Mouse (Mus musculus) cerebellum, adult 9-10 months (tissue): Measurements from ENCODE around the gene Rps23.
"Not testable (repeated sequence)": the region's sequence is repeated elsewhere in the genome, so short reads cannot be mapped to it uniquely, and the experiment has no call there.

Experiments
- DNase-seq: peaks from one replicate; pipeline ENCODE4 v3.0.0; 2022

Gene Rps23

DNA sequence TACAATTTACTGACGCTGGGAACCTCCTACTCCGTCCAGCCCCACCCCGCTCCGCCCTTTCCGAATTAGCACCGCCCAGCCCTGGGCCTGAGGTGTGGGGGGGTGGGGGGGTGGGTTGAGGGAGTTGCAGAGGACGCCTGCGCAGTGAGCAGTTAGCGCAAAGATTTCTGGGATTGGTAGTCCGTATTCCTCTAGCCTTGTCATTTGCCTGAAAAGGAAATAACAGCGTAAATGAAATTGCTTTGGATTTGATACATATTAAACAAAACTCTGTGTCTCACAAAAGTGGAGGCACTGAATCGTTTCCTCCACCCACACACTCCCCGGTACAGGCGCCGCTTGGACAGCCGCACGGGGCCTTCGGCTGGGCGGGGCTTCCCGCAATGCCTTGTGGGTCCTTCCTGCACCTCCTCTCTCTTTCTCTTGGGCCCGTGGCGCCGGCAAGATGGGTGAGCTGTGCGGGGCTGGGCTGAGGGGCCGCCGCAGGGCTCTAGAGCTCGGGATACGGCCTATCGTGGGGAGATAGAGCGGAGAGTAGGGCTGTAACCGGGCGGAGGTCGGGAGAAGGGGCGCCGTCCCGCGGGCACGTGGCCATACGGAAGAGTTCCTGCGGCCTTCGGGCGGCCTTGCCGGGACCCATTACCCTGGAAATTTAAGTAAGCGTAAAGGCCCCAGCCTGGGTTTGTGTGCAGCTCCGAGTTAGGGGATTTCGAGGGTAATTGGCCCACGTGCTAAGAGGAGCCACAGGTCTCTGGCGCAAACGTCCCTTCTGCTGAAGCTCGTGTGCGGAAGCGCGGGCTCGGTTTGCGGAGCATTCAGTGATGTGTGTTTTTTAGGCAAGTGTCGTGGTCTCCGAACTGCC is at the start of gene Rps23:
Rps23 (plus strand) TSS at position 208 of the 862 bp plus-strand sequence.
- DNase-seq = peak; percentile 92

DNA sequence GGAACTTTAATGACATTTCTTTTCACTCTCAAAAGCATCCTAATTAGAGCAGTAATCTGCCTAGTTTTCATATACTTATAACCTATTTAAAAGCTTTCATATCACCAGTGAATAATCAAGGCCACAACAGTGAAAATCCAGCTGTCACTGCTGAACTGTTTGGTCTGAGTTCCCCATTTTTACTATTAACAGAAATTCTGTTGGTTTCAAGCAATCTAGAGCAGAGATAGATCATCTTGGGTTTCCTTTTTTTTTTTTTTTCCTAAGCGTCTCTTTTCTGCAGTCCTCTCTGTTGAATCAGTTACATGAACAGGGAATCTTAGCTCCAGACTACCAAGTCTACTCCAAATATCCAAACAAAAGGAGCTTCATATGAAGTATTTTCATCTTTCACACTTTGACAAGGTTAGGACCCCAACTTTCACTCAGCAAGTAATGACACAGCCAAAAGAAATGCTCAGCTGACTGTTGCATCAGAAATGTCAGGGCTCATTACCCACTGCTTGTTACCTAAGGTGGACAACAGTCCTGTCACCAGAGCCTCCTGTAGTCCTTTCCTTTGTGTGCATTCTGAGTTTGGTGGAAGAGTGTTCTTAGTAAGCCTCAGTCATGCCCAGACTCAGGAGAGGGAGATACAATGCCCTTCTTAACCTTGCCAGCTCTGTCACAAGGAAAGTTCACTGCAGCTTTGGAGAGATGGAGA is 40.9 kb upstream of the Rps23 start:
- DNase-seq = no peak

DNA sequence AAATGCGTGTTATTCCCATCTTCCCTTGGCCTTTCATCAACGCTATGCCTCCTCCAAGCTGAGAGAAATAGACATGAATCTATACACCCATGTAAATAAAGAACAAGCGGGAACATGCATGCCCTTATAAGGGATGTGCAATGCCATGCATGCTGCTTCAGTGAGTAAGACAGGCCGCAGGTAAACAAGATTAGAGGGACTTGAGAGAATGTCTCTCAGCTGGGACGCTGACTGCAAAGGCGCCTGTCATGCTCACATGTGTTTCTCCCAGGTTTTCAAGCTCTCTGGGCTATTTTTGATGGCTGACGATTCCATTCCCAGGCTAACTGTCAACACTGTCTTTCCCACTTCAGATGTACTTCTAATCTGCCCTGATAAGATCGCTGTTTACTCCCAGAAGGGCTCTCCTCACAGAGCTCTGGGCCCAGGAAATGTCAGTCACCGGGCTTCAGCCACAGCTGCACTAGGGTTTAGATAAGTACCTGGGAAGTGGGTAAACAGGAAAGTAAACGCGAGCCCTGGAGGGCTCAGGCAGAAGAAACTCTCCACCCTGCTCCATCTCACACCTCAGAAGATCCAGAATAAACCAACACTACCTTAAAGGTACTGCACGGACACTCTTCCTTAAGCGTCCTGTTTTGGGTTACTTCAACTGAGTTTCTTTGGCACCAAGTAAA is 36.8 kb upstream of the Rps23 start:
- DNase-seq = no peak

DNA sequence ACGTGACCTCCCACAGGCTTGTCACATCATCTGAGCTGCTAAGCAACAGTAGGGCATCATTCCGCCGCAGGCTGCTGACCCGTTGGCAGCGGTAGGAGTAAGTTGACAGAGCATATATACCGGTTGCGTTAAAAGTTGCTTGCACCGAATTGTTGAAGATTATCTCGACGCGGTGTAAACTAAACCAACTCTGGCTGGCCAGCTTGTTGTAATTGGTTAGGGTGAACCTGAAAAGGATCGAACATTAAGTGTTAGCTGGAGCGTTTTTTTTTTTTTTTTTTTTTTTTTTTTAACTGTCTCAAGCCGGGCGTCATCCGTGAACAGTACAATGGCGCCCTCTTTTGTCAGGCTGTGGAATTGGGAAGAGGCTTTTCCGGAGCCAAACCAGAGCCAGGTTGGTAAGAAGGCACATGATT is 36.2 kb upstream of the Rps23 start:
- peak; percentile 53 for DNase-seq

DNA sequence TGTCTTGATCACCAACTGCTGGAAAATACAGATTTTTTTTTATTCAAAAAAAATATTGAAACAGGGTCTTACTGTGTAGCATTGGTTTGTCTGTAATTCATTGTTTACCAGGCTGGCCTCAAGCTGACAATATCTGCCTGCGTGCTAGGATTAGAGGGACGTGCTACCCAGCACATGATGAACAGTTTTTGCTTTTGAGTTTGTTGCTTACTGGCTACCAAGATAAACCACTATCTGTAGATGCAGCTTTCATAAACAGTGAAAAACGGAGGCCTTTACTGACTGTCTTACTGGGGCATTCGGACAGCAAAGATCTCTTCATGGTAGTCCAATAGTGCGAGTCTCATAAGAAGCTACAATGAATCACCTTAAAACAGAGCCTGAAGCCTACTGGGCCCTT is 32.6 kb upstream of the Rps23 start:
- no peak for DNase-seq

DNA sequence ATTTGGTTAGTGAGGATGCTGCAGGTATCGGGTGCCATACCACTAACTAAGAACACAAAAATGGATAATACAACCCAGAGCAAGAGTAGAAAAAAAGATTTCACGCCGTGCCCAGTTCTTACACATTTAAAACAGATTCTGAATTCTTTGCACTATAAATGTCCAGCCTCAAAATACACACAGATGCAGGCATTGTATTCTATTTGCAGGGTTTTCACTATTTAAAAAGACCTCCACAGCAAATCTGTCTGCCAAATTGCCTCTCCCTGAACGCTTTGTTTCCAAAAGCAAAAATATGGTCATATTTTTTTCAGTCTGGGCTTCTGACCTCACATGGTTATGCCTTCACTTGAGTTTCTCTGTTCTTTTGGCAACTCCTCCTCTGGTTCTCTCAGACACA is 27.9 kb upstream of the Rps23 start:
- no peak for DNase-seq

DNA sequence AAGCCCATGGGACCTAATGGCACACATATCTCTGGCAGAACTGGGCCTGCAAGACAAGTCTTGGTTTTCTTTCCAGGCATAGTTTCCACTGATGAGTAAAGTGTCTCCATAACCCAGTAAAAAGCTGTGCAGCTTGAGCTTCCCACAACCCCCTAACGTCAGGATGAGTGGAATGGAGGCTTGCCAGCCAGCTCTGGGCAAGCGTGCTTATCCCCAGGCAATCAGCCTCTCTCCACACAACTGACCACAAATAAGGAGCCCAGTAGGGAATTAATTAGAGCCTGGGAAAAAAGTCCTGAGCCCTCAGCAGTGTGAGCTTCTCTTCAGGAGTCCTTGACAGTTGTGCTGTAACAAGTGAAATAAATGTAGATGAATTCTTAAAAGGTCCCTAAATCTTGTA is 26.7 kb upstream of the Rps23 start:
- peak; percentile 11 for DNase-seq

DNA sequence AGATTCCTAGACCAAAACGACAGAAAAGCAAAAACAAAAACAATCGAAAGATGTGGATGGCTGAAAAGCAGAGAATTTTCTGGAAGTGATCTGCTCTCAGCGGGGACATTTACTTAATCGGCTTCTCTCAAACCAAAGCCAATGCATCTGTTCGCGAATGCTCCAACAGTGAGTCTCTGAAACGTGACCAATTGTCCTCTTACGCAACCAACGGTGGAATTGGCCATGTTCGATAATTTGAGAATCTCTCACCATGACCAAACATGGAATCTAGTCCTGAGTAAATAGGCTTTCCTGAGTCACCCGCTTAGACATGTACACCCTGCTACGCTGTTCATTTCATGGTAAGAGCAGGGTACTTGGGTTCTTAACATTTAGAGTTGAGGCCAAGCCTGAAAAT is 25.9 kb upstream of the Rps23 start:
- DNase-seq = no peak

DNA sequence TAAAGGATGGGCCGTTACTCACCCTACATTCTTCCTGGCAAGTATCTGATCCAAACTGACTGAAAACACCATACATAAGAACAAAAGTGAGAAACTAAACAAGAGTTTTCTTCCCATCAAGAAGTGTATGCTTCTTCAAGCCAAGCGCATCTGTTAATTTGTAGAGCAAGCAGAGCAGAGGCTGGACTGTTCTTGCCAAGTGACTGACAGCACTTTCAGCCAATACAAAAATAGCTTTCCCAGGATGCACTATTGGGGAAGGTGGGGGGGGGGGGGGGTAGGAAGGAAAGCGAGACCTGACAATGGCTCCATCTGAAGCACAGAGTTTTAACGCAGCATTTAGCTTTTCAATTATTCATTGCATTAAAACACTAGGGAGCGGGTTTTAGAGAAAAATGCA is 17.6 kb upstream of the Rps23 start, which contains the start of gene Atp6ap1l:
Atp6ap1l (minus strand) TSS at position 180 of the 400 bp plus-strand sequence.
- DNase-seq = no peak

DNA sequence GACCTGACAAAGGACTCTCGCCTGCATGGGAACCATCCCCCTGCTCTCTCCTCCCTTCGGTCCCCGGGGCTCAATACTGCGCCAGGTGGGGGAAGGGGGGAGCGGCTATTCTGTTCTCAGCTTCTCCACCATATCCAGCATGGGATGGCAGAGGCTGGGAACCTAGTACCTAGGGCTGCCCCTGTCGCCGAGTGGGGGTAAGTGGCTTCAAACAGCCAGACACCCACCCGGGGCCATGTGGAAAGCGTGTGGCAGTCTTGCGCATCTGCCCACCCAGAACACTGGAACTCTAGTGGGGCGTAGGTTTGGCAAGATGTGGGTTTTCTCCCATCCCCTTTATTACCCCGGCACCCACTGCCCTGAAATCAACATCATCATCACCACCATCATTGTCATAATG is 15.4 kb upstream of the Rps23 start:
- DNase-seq = no peak

DNA sequence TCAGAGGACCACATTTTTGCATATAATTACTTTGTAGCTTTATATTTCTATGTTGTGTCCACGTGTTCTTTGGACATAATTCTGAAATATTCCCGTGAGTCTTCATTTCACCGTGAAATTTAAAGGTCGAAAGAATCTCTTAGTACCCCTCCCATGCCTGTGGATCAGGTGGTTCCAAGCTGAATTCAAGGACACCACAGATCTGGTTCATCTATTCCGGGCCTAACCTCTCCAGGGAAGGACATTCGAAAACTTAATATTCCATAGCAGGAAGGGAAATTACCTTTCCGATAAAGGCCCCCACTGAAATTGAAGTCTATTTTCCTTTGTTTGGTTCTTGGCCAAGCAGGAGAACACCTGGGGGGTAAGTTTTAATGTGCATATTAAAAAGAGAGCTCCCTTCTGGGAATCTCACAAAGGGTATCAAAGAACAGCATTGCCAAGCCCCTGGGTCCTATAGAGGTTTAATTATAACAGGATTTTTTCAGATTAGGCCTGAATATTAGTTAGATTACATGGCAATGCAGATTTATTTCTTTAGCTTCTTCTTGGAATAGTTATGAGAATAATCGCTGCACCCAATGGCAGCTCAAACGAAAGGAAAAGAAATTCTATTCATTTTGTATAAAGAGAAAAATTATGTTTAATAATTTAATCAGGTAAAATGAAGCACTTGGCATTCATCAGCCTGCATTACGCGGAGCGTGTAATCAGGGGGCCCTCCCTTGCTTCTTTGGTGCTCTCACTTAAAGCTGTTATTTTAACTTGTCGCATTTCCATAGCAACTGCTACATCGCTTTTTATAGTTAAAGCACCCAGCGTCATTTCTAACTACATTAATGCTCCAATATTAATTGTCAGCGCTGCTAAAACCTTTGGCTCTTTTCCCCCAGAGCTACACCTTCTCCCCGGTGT is 9.7 kb upstream of the Rps23 start:
- DNase-seq = no peak

DNA sequence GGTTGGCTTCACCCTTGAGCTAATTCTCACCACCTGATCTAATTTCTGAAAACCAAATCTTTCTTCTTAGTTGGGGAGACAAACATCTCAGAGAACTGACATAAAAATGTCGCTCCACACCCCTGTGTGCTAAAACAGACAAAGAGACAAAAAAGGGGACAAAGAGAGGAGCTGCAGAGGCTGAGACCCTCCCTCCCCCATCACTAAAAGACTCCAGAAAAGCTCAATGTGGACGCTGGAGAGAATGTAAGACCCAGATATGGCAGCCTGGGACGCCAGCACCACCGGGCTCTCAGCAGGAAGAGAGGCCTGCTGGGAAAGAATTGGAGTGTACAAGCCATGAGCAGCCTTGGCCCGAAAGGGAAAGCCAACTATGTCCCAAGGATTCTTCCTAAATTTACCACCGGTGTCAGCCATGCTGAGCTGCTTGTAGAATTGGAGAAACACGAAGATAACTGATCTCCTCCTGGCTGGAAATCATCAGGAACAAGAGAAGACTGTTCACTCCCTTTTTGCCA is 9.0 kb upstream of the Rps23 start:
- no peak for DNase-seq

DNA sequence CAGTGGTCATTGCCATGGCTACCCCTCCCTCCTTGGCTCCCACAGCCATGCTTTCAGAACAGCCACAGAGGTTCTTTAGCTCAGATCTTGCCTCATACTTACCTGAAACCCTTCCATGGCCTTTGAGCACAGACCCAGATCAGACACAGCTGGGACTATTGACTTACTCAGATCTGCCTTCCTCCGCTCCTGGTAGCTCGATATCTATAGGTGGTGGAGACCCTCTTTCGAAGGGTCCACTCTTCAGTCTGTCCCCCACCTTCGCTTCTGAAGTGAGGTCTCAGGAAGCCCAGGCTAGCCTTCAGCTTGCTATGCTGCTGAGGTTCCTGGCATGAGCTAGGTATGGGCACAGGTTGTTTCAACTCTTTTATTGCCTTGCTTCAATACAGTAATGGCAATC is 8.0 kb upstream of the Rps23 start:
- no peak for DNase-seq

DNA sequence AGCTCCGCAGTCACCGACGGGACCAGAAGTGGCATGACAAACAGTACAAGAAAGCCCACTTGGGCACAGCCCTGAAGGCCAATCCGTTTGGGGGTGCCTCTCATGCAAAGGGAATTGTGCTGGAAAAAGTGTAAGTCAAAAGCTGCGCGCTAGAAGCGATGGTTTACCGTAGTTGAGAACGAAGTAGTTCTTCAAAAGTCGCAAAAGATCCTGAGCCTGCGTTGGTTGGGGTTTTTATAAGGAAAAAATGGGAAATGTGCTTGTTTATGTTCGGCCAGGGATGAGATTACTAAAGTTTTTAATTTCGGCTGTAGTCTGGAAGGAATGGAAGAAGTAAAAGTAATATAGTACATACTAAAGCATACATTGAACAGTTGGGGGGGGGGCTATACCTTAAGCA is 859 bp downstream of the Rps23 start:
- DNase-seq = not testable (repeated sequence)

DNA sequence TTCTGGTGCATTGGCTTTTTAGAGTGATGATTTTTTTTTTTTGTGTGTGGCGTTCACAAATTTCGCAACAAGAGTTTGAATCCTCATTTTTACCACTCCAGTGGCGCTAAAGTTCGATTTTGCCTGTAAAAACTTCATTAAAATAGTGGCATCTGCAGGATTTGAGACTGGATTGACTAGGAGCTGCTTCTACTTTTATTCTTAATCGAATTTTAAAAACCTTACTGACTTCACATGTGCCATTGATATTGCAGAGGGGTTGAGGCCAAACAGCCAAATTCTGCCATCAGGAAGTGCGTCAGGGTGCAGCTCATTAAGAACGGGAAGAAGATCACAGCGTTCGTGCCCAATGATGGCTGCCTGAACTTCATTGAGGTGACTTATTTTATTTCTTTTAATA is 1.3 kb downstream of the Rps23 start:
- DNase-seq = no peak

DNA sequence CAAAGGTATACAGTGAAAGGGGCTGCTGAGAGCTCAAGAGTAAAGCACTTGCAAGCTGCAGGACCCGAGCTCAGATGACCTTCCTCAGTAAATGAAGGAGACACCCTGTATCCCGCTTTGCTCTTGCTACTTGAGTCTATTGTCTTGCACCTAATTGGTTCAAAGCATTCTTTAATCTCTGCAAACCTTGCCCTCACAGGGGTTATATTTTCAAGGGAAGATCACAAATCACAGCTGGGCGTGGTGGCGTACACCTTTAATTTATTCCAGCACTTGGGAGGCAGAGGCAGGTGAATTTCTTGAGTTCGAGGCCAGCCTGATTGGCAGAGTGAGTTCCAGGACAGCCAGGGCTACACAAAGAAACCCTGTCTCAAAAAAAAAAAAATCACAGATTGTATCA is 2.4 kb downstream of the Rps23 start:
- no peak for DNase-seq

DNA sequence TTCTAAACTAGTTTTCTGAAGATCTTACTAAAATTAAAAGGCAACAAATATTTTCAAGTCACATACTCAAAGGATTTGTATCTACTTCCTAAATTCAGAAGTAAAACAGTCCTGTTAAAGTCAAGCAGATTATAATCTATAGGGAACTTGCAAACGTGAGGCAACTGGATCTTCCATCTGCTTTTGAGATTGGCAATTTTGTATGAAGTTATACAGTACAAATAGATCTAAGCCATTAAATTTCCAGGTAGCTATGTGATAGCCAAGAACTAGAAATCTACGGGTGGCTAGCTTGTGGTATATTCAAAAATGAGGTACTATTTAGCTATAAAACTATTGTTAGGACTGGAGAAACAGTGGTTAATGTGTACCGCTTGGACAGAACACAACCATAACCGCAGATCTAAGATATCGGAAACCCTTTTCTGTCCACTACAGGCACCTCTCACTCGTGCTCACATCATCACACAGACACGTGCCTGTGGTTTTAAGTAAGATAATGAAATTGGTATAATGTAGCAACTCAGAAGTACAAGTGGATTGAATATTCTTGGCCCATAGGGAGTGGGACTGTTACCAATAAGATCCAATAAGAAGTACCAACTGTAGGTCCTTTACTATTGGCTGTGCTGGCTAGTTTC is 3.5 kb downstream of the Rps23 start:
- DNase-seq = no peak

DNA sequence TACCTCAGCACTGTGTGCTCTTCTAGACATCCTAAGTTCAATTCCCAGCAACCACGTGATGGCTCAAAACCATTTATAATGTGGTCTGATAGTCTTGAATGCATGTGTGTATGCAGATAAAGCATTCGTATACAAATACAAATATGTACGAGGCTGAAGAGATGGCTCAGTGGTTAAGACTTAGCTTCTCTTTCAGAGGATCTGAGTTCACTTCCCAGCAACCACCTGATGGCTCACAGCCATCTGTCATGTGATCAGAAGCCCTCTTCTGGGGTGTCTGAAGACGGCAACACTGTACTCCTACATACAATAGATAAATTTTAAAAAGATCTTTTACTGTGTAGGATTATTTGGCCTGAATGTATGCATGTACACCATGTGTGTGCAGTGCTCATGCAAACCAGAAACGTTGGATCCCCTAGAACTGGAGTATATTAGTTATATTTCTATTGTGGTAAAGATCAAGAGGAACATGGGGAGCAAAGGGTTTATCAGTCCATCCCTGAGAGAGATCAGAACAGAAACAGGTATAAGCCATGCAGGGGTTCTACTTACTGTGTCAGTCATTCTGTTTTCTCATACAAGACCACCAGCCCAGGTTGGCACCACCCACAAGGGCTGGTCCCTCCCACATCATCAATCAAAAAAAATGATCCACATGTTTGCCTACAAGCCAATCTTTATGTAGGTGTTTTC is 4.3 kb downstream of the Rps23 start:
- DNase-seq = no peak

DNA sequence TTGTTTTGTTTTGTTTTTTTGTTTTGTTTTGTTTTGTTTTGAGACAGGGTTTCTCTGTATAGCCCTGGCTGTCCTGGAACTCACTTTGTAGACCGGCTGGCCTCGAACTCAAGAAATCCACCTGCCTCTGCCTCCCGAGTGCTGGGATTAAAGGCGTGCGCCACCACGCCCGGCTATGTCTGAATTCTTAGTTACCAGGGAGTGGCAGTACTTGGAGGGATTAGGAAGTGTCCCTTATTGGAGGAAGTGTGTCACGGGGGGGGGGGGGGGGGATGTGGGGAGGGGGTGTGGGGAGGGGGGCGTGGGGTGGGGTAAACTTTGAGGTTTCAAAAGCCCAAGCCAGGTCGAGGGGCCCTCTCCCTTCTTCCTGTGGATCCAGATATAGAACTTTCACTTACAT is 5.5 kb downstream of the Rps23 start:
- DNase-seq = not testable (repeated sequence)

DNA sequence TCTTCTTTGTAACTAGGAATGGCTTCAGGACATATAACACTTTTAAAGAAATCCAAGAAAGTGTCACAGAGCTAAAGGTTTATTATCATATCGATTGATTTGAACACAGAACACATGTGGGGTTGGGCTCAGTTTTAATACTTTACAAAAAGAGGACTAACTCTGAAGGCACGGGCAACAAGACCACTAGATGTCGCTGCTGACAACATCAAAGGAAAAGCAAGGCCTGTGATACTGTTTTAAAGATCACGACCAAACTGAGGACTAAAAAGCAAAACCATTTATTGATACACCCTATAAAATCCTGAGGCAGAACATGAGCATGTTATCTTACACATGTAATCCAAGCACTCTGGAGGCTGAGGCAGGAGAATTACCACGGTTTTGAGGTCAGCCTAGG is 7.1 kb downstream of the Rps23 start:
- DNase-seq = peak; percentile 71

DNA sequence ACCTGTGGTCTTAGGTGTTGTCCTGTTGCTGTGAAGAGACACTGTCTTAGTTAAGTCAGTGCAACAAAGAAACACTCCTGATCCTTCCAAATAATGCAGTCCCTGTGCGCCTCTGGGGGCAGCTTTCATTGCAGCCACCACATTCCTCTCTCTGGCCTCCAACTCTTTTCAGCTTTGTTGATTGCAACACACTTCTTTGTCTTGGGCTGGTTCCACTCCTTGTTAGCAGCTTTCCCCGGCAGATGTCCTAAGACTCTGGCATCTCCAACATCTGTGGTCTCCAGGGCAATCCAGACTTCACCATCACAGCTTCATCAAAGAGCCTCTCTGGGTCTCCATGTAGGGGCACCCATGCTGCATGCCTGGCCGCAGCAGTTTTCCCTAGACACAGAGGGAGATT is 10.5 kb downstream of the Rps23 start:
- DNase-seq = no peak
